Mouse (Mus musculus) forebrain, embryonic 10.5 days (tissue): ENCODE data around the gene Ttc19. TPM values are rescaled to one million over a fixed set of nuclear protein-coding genes. Genes with fewer than 3 reads are reported as not detected.

ENCODE experiments used
- DNase-seq: peaks from one replicate; pipeline ENCODE4 v3.0.0-alpha.2; 2017; ENCODE audit warnings: low spot score; ENCODE audit errors: extremely low spot score
- H3K27ac ChIP-seq: fragments of 300-500 bp; sonication (generic); 2 replicates; pipeline ENCODE4 v1.5.1; 2016; ENCODE audit warnings: mild to moderate bottlenecking
- H3K27me3 ChIP-seq: fragments of 300-500 bp; sonication (generic); 2 replicates; pipeline ENCODE4 v1.6.1; 2016; ENCODE audit warnings: mild to moderate bottlenecking; ENCODE audit not compliant: poor library complexity, severe bottlenecking
- H3K36me3 ChIP-seq: fragments of 300-500 bp; sonication (generic); replicated peaks from 2 replicates; pipeline ENCODE4 v1.6.1; 2016; ENCODE audit warnings: mild to moderate bottlenecking, moderate library complexity
- H3K4me1 ChIP-seq: fragments of 300-500 bp; sonication (generic); 2 replicates; pipeline ENCODE4 v1.6.1; 2016
- H3K4me3 ChIP-seq: fragments of 300-500 bp; sonication (generic); 2 replicates; pipeline ENCODE4 v1.5.1; 2016; ENCODE audit warnings: mild to moderate bottlenecking, moderate library complexity
- H3K9me3 ChIP-seq: fragments of 300-500 bp; sonication (generic); 2 replicates; pipeline ENCODE4 v1.6.1; 2016; ENCODE audit warnings: mild to moderate bottlenecking, moderate library complexity
- WGBS: fragments of 180-500 bp; shearing (Covaris S2); methylation state at CpG from one replicate; pipeline ENCODE4 v1.1.7; 2016; 5-methylcytosine and 5-hydroxymethylcytosine counted together
- polyA plus RNA-seq: library from polyadenylated mRNA; unstranded; fragments of >200 nt; fragmentation: Nextera tagmentation; extraction: Ambion mirVana; gene quantifications from 2 replicates; pipeline ENCODE4 v1.2.1, GENCODE M21; 2016

Gene Ttc19
- 16.2 and 17.2 TPM in 2 replicates for polyA plus RNA-seq

DNA sequence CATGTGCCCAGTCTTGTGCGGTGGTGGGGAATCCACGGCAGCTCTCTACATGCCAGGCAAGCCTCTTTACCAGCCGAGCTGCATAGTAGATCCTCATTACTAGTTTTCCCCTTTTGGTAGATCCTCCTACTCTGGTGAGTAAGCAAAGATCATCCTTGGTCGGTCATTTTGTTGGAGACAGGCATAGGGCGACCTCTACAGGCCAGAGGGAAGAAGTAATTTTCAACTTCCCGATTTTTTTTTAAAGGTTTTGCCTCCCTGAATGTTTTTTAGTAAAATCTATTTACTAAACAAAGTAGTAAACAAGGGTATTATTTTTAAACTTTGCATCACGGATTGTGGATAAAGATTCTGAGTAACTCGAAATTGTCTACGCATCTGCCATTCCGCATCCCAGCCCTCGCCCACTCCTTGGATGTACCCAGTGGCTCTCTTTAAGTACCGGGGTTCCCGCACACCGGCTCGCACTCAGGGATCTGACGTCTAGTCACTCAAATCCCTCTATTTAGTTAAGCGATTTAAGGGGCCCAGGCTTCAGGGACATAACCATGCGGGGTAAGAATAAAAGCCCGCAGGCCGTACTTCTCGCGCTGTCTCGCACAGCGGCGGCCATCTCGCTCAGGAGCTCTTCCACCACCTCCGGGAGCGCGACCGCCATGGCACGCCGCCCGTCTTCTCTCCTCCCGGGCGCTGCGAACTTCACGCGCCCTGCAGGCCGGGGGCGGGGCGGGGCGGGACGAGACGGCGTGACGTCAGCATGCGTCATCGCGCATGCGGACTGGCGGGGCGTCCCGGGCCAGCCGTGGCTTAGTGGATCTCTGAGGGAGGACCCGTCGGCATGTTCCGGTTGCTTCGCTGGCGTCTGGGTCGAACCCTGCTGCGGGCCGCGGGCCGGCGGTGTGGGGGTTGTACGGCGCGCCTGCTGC, at the start of gene Ttc19, which contains the start of gene Zswim7:
Gene Ttc19 (plus strand): TSS at position 799 of the 926 bp plus-strand sequence.
Gene Zswim7 (minus strand): TSS at position 701 of the 926 bp plus-strand sequence.
- H3K27ac ChIP-seq = peak within 1 kb of the TSS; percentile 91
- no peaks in the 10 kb centered on the region for H3K9me3 ChIP-seq
- peak; percentile 92 for DNase-seq
- peaks cover 25% of the 10 kb centered on the region for H3K36me3 ChIP-seq
- no peaks in the 10 kb centered on the region for H3K27me3 ChIP-seq
- peaks cover 16% of the 10 kb centered on the region for H3K4me1 ChIP-seq
- peak within 1 kb of the TSS; percentile 92 for H3K4me3 ChIP-seq
- under 1% methylated on average over 68 of the region's 68 CpGs for WGBS

- Histone ChIP-seq H3K27ac (no peak overlapping the region), H3K9me3 (peaks cover 7% of the 10 kb centered on the region; the same call in 1 of the 2 replicates), H3K27me3 (no peaks in the 10 kb centered on the region), H3K36me3 (no peaks in the 10 kb centered on the region), H3K4me3 (no peak overlapping the region), H3K4me1 (no peaks in the 10 kb centered on the region)
- DNase-seq = no peak
- 84% methylated on average over 12 of the region's 12 CpGs for WGBS
These were observed 40.5 kb upstream of the Ttc19 start for GRCm38 (mm10) chr11:62240631-62241261.

DNA sequence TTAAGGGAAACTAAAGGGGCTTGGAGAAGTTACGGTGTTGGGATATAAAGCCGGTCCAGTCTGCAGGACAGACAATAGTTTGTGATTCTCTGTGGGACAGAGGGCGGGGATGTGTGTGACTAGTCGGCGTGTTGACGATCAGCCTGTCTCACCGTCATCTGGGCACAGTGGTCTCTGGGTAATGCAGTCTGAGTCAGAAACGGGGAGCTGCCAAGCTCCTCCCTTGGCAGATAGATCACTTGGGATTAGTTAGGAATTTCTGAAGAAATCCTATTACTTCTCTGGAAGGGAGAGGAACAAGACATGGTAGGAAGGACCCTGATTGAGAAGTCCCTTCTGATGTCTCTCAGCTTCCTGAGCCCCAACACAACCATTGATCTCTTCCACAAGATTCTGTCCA, 37.4 kb upstream of the Ttc19 start:
- H3K36me3 ChIP-seq = no peaks in the 10 kb centered on the region
- DNase-seq = no peak
- H3K4me3 ChIP-seq = no peak overlapping the region
- peaks cover 9% of the 10 kb centered on the region for H3K4me1 ChIP-seq
- H3K27me3 ChIP-seq = peaks cover 19% of the 10 kb centered on the region
- peaks cover 15% of the 10 kb centered on the region; the same call in 1 of the 2 replicates for H3K9me3 ChIP-seq
- 91% methylated on average over 8 of the region's 8 CpGs for WGBS
- no peak overlapping the region for H3K27ac ChIP-seq

DNA sequence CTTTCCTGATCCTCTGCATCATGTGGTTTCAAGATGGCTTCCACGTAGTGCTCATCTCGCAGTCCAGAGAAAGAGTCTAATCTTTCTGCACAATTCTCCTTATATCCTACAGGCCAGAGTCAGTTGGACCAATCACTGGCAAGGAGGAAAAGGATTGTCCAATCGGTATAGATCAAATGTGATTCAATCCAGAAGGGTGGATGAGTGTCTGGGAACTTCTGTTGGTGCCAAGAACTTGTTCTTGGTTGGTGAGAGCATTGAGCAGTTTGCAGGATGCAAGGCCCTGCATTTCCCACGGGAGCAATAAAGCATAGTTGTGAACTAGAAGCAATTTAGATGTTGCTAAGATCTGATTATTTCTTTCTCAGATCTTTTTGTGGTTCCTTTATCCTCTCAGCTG, 36.8 kb upstream of the Ttc19 start:
- H3K27me3 ChIP-seq = peaks cover 25% of the 10 kb centered on the region
- DNase-seq = no peak
- H3K36me3 ChIP-seq = no peaks in the 10 kb centered on the region
- H3K4me1 ChIP-seq = peaks cover 15% of the 10 kb centered on the region
- no peak overlapping the region for H3K27ac ChIP-seq
- no peak overlapping the region for H3K4me3 ChIP-seq
- WGBS = 84% methylated on average over 4 of the region's 4 CpGs
- H3K9me3 ChIP-seq = peaks cover 15% of the 10 kb centered on the region; the same call in 1 of the 2 replicates

GRCm38 (mm10) chr11:62247759-62248400, 33.4 kb upstream of the Ttc19 start:
- H3K36me3 ChIP-seq = no peaks in the 10 kb centered on the region
- H3K9me3 ChIP-seq = peaks cover 15% of the 10 kb centered on the region; the same call in 1 of the 2 replicates
- peaks cover 37% of the 10 kb centered on the region for H3K4me1 ChIP-seq
- WGBS = 42% methylated on average over 18 of the region's 18 CpGs
- peak overlapping the region; percentile 76 for H3K4me3 ChIP-seq
- DNase-seq = no peak
- H3K27me3 ChIP-seq = peaks cover 59% of the 10 kb centered on the region
- H3K27ac ChIP-seq = peak overlapping the region; percentile 78; the same call in 1 of the 2 replicates

DNA sequence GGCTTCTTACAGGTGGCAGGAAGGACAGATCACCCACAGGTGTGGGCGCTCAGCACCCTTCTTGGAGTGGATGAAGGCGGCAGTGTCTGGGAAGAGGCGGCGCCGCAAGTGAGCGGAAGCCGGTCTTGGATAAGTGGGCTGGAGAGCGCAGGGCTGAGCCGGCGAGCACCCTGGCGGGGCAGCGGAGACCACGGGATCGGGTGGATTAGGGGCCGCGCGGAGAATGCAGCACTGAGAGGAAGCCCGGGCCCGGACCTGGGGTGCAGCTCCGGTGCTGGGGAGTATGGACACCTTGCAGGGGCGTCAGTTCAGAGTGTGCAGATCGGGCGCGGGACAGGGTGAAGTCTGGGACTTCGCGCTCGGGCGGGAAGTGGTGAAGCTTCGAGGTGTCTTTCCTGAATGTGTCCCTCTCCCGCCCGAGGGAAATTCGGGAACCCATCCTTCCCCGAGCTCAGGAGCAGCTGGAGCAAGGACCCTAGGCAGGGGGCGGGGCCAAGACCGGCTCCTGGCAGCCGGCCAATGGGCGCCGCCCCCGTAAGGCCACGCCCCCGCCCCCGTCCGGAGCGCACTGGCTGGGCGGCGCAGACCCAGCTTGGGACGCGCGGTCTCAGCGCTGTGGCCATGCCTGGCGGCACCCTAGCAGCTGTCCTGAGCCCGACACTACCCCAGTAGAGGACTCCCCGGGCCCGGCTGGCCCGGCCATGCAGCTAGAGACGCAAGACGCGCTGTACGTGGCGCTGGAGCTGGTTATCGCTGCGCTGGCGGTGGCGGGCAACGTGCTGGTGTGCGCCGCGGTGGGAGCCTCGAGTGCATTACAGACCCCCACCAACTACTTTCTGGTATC, 32.6 kb upstream of the Ttc19 start, which contains the start of gene Adora2b:
Gene Adora2b (plus strand): TSS at position 584 of the 844 bp plus-strand sequence.
- H3K27me3 ChIP-seq = peaks cover 60% of the 10 kb centered on the region
- H3K4me3 ChIP-seq = peak within 1 kb of the TSS; percentile 76
- DNase-seq = peak; percentile 84
- peaks cover 37% of the 10 kb centered on the region for H3K4me1 ChIP-seq
- peaks cover 15% of the 10 kb centered on the region; the same call in 1 of the 2 replicates for H3K9me3 ChIP-seq
- peak within 1 kb of the TSS; percentile 78 for H3K27ac ChIP-seq
- under 1% methylated on average over 69 of the region's 69 CpGs for WGBS
- no peaks in the 10 kb centered on the region for H3K36me3 ChIP-seq

GRCm38 (mm10) chr11:62249266-62250037, 31.8 kb upstream of the Ttc19 start:
- H3K27me3 ChIP-seq = peaks cover 60% of the 10 kb centered on the region
- no peak for DNase-seq
- H3K36me3 ChIP-seq = no peaks in the 10 kb centered on the region
- H3K27ac ChIP-seq = peak overlapping the region; percentile 78
- H3K4me3 ChIP-seq = peak overlapping the region; percentile 76
- peaks cover 37% of the 10 kb centered on the region for H3K4me1 ChIP-seq
- H3K9me3 ChIP-seq = peaks cover 15% of the 10 kb centered on the region; the same call in 1 of the 2 replicates
- 3% methylated on average over 35 of the region's 35 CpGs for WGBS

GRCm38 (mm10) chr11:62251047-62251446, 30.2 kb upstream of the Ttc19 start:
- peaks cover 37% of the 10 kb centered on the region for H3K4me1 ChIP-seq
- no peak overlapping the region for H3K4me3 ChIP-seq
- H3K27me3 ChIP-seq = peaks cover 60% of the 10 kb centered on the region
- H3K27ac ChIP-seq = peak overlapping the region; percentile 70
- H3K9me3 ChIP-seq = peaks cover 5% of the 10 kb centered on the region; the same call in 1 of the 2 replicates
- peak; percentile 25 for DNase-seq
- WGBS = 55% methylated on average over 11 of the region's 11 CpGs
- H3K36me3 ChIP-seq = no peaks in the 10 kb centered on the region

DNA sequence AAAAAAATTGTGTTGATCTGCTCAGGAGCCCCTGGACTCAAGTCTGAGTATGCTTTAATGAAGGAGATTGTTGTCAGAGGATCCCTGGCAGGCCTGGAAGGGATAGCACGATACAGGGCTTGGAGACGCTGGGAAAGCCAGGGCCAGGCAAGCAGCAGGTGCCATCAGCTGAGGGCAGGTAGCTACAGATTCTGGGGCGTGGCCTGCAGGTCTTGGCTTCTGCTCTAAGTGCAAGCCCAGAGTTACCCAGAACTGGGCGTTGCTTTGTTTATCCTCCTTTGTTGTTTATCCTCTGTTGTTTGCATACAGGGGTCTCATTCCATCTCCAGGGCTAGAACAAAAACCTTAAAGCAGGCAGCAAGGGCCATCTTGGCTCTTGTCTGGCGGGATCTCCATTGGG, 27.9 kb upstream of the Ttc19 start:
- no peak overlapping the region for H3K4me3 ChIP-seq
- DNase-seq = no peak
- H3K36me3 ChIP-seq = no peaks in the 10 kb centered on the region
- H3K4me1 ChIP-seq = peaks cover 39% of the 10 kb centered on the region
- WGBS = 82% methylated on average over 5 of the region's 5 CpGs
- peaks cover 45% of the 10 kb centered on the region for H3K27me3 ChIP-seq
- H3K27ac ChIP-seq = no peak overlapping the region
- H3K9me3 ChIP-seq = no peaks in the 10 kb centered on the region

- DNase-seq = no peak
- Histone ChIP-seq H3K27me3 (no peaks in the 10 kb centered on the region), H3K36me3 (no peaks in the 10 kb centered on the region), H3K9me3 (no peaks in the 10 kb centered on the region), H3K4me3 (no peak overlapping the region), H3K27ac (peak overlapping the region; percentile 58; the same call in 1 of the 2 replicates), H3K4me1 (peaks cover 32% of the 10 kb centered on the region)
- 56% methylated on average over 5 of the region's 5 CpGs for WGBS
These were observed 22.1 kb upstream of the Ttc19 start for GRCm38 (mm10) chr11:62259214-62259613.

DNA sequence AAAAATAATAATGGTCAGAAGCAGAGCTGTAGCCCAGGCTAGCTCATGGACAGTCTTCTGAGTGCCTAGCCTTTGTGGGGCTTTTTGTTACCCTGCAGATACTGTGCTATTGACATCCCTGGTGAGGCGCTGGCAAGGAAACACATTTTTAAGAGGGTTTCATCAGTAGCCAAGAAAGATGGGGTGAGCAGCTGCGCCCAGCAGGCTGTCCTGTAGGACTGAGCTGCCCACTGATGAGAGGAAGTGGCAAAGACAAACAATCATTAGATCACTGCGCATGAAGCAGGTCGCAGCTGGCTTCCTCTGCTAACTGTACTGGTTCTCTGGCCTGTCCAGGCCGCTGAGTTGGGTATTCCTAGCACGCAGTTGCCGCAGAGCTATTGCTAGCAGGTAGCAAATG, 17.7 kb upstream of the Ttc19 start:
- H3K4me3 ChIP-seq = no peak overlapping the region
- H3K9me3 ChIP-seq = no peaks in the 10 kb centered on the region
- H3K4me1 ChIP-seq = peaks cover 51% of the 10 kb centered on the region
- H3K27me3 ChIP-seq = 0 out of 2 replicates have a peak, but pooled peaks cover 5% of the 10 kb centered on the region
- DNase-seq = no peak
- H3K36me3 ChIP-seq = no peaks in the 10 kb centered on the region
- no peak overlapping the region for H3K27ac ChIP-seq
- 89% methylated on average over 7 of the region's 7 CpGs for WGBS
